Mouse (Mus musculus) spleen, postnatal 10 days (tissue): ENCODE data around the gene Gm13277.
"Not testable (repeated sequence)": the region's sequence is repeated elsewhere in the genome, so short reads cannot be mapped to it uniquely, and the experiment has no call there.

ENCODE experiments used
- DNase-seq, 2 experiments: peaks; one replicate each; pipeline ENCODE4 v3.0.0; 2021 to 2022; ENCODE audit warnings: low spot score in 2 of 2

Gm13277 gene

GRCm38 (mm10) chr4:88785409-88785808 lies 3.0 kb upstream of the Gm13277 start, which contains the start of gene Gm13276:
Gene Gm13276 (plus strand): TSS chr4:88785709.
- DNase-seq: not testable (repeated sequence)

- not testable (repeated sequence) for DNase-seq
These were observed 2.8 kb downstream of the Gm13277 start, which contains the start of gene Gm13278 for GRCm38 (mm10) chr4:88791250-88791649. Gene Gm13278 (plus strand): TSS chr4:88791550.

- peak; percentile 47 to 79 for DNase-seq
These were observed 5.7 kb downstream of the Gm13277 start, which contains the start of gene Gm13275 for GRCm38 (mm10) chr4:88793936-88794675. Gene Gm13275 (plus strand): TSS chr4:88794487.

- DNase-seq: not testable (repeated sequence)
These were observed 8.7 kb downstream of the Gm13277 start, which contains the start of gene Gm13279 for GRCm38 (mm10) chr4:88797097-88797496. Gene Gm13279 (plus strand): TSS chr4:88797397.

GRCm38 (mm10) chr4:88799365-88799764 lies 10.9 kb downstream of the Gm13277 start, which contains the start of gene Gm13285:
Gene Gm13285 (plus strand): TSS chr4:88799665.
- DNase-seq: not testable (repeated sequence)

- DNase-seq: not testable (repeated sequence)
These were observed 14.5 kb downstream of the Gm13277 start, which contains the start of gene Gm13287 for GRCm38 (mm10) chr4:88802954-88803353. Gene Gm13287 (plus strand): TSS chr4:88803254.

GRCm38 (mm10) chr4:88805231-88805630 lies 16.8 kb downstream of the Gm13277 start, which contains the start of gene Gm13288:
Gene Gm13288 (plus strand): TSS chr4:88805531.
- DNase-seq: not testable (repeated sequence)

- DNase-seq: peak in 1 of 2 experiments; percentile 16
These were observed 17.3 kb downstream of the Gm13277 start for GRCm38 (mm10) chr4:88805761-88806160.

- DNase-seq: no peak
These were observed 27.5 kb downstream of the Gm13277 start, which contains the start of gene Ifna7 for GRCm38 (mm10) chr4:88815928-88816327. Gene Ifna7 (plus strand): TSS chr4:88816228.

GRCm38 (mm10) chr4:88819659-88820058 lies 31.2 kb downstream of the Gm13277 start, which contains the start of gene Ifna11:
Gene Ifna11 (plus strand): TSS chr4:88819959.
- no peak for DNase-seq

GRCm38 (mm10) chr4:88822995-88823394 lies 34.6 kb downstream of the Gm13277 start:
- DNase-seq: peak in 1 of 2 experiments; percentile 22

- DNase-seq: not testable (repeated sequence)
These were observed 38.7 kb downstream of the Gm13277 start, which contains the start of gene Ifna6 for GRCm38 (mm10) chr4:88827116-88827515. Gene Ifna6 (plus strand): TSS chr4:88827416.

GRCm38 (mm10) chr4:88830523-88830922 lies 42.1 kb downstream of the Gm13277 start:
- DNase-seq: peak in 1 of 2 experiments; percentile 37

- DNase-seq: not testable (repeated sequence)
These were observed 46.8 kb downstream of the Gm13277 start, which contains the start of gene Ifna5 for GRCm38 (mm10) chr4:88835225-88835624. Gene Ifna5 (plus strand): TSS chr4:88835525.
